Mouse (Mus musculus): Measurements from ENCODE around the gene Nr1i3. TPM values are rescaled to one million over a fixed set of nuclear protein-coding genes. Genes with fewer than 3 reads are reported as not detected.

The Nr1i3 gene
- total RNA-seq, 2 experiments from 2014 or later = not detected

Other genes starting within 250 kb of the Nr1i3 start
- 1 to 10 TPM; 3.1 to 3.9 TPM for gene Fcgr2b, start 237.4 kb upstream of the Nr1i3 start, total RNA-seq (2021)
- not detected for gene Fcgr4, start 195.1 kb upstream of the Nr1i3 start, total RNA-seq (2021)
- 1 to 10 TPM; 7.4 to 8.9 TPM for gene Fcgr3, start 149.0 kb upstream of the Nr1i3 start, total RNA-seq (2021)
- gene Cfap126, start 100.1 kb upstream of the Nr1i3 start, total RNA-seq (2021) = 1 to 10 TPM in 1 of 2 experiments, under 1 TPM in 1; 0.67 to 1.6 TPM
- gene Sdhc, start 63.4 kb upstream of the Nr1i3 start, total RNA-seq (2021) = 1,000 to 10,000 TPM in 1 of 2 experiments, 100 to 1,000 TPM in 1; 973 to 1,003 TPM
- 10 to 100 TPM; 11.0 to 18.1 TPM for gene Mpz, start 63.3 kb upstream of the Nr1i3 start, total RNA-seq (2021)
- gene Pcp4l1, start 17.7 kb upstream of the Nr1i3 start, total RNA-seq (2021) = 100 to 1,000 TPM; 136 to 146 TPM
- 10 to 100 TPM; 88.9 to 95.9 TPM for gene Tomm40l, start 8.5 kb downstream of the Nr1i3 start, total RNA-seq (2021)
- gene Apoa2, start 11.1 kb downstream of the Nr1i3 start, total RNA-seq (2021) = 1 to 10 TPM; 2.3 to 4.2 TPM
- 1 to 10 TPM; 9.0 to 9.6 TPM for gene Fcer1g, start 20.4 kb downstream of the Nr1i3 start, total RNA-seq (2021)
- gene Adamts4, start 36.5 kb downstream of the Nr1i3 start, total RNA-seq (2021) = 1 to 10 TPM; 5.1 to 7.8 TPM
- 1,000 to 10,000 TPM; 1,054 to 1,076 TPM for gene Ndufs2, start 37.4 kb downstream of the Nr1i3 start, total RNA-seq (2021)
- 10 to 100 TPM; 28.0 to 28.6 TPM for gene B4galt3, start 56.4 kb downstream of the Nr1i3 start, total RNA-seq (2021)
- gene Ppox, start 67.2 kb downstream of the Nr1i3 start, total RNA-seq (2021) = 10 to 100 TPM; 20.7 to 21.4 TPM
- 10 to 100 TPM; 20.7 to 26.8 TPM for gene Usp21, start 74.0 kb downstream of the Nr1i3 start, total RNA-seq (2021)
- 100 to 1,000 TPM; 101 to 112 TPM for gene Ufc1, start 81.1 kb downstream of the Nr1i3 start, total RNA-seq (2021)
- gene Dedd, start 115.2 kb downstream of the Nr1i3 start, total RNA-seq (2021) = 10 to 100 TPM; 23.6 to 26.3 TPM
- 10 to 100 TPM; 20.9 to 22.1 TPM for gene Nit1, start 131.7 kb downstream of the Nr1i3 start, total RNA-seq (2021)
- 10 to 100 TPM; 73.4 to 73.9 TPM for gene Pfdn2, start 131.7 kb downstream of the Nr1i3 start, total RNA-seq (2021)
- under 1 TPM; 0.60 to 0.65 TPM for gene Klhdc9, start 146.8 kb downstream of the Nr1i3 start, total RNA-seq (2021)
- under 1 TPM in 1 of 2 experiments, not detected in 1; 0.22 TPM for gene Nectin4, start 156.1 kb downstream of the Nr1i3 start, total RNA-seq (2021)
- gene Arhgap30, start 175.0 kb downstream of the Nr1i3 start, total RNA-seq (2021) = 1 to 10 TPM; 2.1 to 2.5 TPM
- gene Usf1, start 197.3 kb downstream of the Nr1i3 start, total RNA-seq (2021) = 10 to 100 TPM; 50.4 to 51.3 TPM
- 1 to 10 TPM; 1.6 TPM for gene Tstd1, start 204.9 kb downstream of the Nr1i3 start, total RNA-seq (2021)
- gene F11r, start 223.6 kb downstream of the Nr1i3 start, total RNA-seq (2021) = 10 to 100 TPM; 59.4 to 65.1 TPM

Data from heart, postnatal 10 days (tissue).